Mouse (Mus musculus): ENCODE data around the gene Cdhr2.

Gene Cdhr2

DNA sequence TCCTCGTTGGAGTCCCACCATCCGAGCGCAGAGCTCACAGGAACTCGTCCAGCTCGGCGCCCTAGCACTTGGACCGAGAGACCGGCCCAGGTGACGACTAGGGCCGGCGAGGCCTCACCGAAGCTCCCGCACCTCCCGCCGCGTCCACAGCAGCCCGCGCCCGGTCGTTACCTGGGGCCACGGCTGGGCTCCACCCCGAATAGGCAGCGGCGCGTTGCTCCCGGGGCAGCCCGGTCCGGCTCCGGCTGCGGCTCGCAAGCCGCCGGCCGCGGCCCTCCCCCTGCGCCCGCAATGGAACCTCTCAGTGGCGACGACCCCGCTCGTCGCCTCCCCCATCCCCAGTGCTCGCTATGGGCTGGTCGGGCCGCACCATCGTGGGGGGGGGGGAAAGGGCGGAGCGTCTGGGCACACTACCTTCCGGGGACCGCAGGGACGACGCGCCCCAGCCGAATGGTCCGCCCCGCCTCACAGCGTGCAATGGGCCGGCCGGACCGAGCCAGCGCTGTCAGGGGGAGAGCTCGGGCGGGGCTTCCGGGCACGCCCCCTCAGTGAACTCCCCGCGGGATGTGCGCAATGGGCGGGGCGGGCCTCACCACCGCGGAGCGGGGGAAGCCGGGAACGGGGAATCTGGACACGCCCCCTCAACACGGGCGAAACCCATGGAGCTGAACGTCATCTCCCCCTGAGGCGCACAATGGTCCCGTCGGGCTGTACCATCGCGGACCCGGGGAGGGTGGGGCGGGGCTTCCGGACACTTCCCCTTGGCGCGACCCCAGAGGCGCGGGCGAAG, 7.5 kb upstream of the Cdhr2 start, which contains the start of gene Rnf44:
TSS of gene Rnf44 (minus strand) at position 350 of the 790 bp plus-strand sequence.
- peak; percentile 100 for DNase-seq

DNA sequence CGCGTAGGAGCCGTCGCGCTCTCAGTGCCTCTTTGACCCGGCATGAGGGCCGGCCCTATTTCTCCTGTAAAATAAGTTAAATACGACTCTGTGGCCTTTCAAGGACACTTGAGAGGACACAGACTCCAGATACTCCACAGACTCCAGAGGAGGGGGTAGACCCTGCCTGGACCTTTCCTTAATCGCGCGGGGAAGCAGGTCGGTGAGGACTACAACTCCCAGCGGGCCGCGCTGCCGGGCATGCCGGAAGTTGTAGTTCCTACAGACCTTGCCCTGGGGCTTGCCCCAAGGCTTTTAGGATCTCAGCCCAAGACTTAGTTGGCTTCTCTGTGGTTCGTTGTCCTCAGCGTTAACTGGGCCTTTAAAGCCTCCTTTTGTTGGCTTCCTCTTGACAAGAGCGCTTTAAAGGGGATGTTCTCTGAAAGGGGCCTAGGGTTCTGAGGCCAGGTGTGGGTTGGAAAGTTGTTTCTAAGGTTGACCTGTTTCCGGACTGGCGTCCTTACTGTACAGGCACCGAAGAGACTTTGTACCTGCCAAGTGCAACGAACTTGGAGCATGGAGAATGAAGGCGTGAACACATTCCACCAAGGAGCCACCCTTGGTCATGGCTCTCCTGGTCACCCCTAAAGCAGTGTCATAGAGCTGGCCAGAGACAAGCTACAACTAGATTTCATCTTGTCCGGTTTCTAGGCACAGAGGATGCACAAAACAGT, 6.8 kb upstream of the Cdhr2 start:
- peak; percentile 94 for DNase-seq

DNA sequence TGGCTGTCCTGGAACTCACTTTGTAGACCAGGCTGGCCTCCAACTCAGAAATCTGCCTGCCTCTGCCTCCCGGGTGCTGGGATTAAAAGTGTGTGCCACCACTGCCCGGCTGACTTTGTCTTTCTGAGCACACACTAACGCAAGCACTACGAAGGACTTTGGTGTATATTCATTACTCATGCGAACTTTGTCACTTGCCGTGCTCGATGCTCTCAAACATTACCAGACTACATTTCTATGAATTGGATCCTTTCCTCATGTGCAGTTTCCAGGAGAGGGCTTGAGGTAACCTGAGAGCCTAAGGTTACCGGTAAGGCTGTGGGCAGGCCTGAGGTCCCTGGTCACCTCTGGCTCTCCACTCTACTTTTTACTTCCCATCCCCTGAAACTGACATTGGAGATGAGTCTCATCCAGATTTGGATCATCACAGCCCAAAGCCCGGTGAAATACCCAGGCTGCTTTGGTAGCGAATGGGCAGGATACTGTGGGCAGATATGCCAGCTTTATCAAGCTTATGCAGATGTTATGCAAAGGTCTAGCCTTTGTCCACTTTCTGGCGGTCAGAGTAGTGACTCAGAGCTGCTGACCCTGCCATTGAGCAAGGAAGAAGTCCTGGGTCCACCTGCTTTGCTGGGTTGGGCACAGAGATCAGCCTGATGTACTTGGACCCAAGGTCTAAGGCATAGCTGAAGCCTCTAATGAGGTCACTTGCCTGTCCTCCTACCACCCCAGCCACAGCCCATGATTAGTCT, 5.6 kb upstream of the Cdhr2 start:
- DNase-seq = peak; percentile 55

DNA sequence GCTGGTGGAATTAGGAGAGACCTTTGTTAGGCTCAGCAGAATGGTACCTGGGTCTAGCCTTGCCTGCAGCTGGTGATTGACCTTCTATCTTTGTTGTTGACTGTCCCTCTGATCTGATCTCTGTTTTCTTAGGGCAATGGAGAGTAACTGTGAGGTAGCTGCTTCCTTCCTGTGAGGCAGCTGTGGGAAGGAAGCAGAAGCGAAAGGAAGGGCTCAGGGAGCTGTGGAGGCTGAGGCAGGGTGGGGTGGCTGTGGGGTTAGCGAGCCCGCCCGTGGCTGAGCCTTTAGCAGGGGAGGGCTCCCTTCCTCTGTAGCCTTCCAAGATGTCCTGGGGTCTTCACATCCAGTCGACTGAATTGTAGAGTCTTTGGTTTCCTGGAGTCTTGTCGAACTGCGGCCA, 1.2 kb downstream of the Cdhr2 start:
- DNase-seq = no peak

DNA sequence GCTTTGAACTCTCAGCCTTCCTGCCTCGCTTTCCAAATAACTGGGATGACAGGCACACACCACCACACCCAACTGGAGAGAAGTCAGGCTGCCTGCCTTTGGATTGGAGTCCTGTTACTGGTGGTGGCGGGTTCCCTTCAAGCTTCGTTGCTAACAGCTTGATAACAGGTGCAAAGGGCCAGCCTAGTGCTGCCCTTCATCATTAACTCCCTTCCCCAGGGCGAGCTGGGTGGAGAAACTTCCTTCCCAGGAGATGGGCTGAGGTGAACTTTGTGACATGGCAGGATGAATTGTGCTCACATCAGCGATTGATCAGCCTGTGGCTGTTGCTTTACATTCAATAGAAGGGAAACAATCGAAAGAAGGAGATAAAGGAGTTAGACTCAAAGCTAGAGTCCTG, 3.6 kb downstream of the Cdhr2 start:
- no peak for DNase-seq

DNA sequence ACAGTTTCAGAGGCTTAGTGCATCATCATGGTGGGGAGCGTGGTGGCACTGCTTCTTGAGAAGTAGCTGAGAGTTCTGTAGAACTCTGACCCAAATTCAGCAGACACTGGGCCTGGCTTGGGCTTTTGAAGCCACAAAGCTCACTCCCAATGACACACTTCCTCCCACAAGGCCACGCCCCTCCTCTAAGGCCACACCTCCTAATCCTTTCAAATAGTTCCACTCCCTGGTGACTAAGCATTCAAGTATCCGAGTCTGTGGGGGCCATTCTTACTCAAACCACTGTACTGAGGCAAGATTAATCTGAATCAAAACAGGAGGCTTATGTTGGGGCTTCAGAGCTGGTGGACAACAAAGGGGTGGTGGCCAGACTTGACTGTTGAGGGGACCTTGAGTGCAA, 9.6 kb downstream of the Cdhr2 start:
- DNase-seq = no peak

DNA sequence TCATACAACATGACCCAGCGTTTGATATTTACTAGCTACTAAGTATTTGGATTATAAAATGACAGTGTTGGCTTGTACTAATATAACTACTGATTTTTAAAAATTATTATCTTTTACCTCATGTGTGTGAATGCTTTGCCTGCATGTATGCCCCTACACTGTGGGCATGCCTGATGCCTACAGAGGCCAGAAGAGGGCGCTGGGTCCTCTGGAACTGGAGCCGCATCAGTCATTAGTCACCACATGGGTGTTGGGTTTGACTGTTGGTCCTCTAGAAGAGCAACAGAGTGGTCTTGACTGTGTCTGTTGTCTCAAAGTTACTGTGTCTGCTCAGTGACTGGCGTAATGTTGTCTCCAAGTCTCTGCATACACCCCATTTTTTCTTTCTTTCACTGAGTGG, 13.1 kb downstream of the Cdhr2 start:
- DNase-seq = no peak

DNA sequence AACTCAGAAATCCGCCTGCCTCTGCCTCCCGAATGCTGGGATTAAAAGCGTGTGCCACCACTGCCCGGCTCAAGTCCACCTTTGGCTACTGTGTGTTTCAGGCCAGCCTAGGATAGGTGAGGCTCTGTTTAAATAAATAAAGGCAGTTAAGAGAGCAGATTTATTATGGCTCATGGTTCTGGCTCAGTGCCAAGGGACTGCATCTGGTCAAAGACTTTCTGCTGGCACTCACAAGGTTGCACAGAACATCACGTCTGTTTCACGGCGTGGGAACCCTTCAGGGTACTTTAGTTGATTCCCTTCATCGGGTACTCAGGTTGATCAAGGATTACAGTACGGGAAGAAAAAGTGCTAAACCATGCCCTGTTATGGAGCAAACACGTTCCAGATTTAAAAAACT, 13.7 kb downstream of the Cdhr2 start:
- DNase-seq = no peak

DNA sequence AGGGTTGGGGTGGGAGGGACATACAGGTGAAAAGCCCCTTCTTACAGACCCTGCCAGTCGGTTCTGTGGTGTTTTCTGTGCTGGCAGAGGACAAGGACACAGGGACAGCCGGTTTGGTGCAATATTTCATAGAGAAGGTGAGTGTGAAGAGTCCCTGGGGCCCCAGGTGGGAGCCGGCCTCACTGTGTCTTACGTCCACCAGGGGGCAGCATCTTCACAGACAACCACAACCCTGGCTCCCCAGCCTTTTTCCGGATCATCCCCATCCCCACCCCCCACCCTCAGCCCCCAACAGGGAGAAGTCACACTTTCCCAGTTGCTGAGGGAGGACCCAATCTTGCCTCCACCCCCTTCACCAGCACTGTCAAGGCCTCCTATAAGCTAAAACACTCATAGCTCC, 15.7 kb downstream of the Cdhr2 start:
- peak; percentile 66 for DNase-seq

DNA sequence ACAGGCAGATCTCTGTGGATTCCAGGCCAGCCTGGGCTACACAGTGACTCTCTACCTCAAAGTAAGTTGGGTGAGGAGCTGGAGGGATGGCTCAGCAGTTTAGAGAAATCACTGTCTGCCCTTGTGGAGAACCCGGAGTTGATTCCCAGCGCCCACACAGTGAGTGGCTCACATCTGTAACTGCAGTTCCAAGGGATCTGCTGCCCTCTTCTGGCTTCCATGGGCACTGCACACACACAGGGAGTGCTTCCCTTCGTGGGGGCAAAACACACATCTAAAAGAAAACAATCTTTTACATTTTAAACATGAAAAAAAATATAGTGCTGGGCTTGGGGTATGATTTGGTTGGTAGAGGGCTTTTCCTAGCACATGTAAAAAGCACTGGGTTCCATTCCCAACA, 21.9 kb downstream of the Cdhr2 start:
- DNase-seq = no peak

DNA sequence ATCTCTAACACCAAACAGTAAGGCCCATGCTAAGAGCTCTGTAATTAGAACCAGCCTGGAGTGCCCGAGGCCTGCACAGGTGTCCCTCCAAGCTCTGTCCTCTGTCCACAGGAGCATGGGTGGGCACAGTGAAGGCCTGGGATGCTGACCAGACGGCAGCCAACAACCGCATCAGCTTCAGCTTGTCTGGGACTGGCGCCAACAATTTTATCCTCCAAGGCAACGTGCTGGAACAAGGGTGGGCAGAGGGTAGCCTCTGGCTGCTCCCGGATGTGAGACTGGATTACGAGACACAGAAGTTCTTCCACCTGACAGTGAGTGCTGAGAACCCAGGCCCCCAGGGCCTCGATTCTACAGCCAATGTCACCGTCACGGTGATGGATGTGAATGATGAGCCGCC, 24.9 kb downstream of the Cdhr2 start:
- no peak for DNase-seq

DNA sequence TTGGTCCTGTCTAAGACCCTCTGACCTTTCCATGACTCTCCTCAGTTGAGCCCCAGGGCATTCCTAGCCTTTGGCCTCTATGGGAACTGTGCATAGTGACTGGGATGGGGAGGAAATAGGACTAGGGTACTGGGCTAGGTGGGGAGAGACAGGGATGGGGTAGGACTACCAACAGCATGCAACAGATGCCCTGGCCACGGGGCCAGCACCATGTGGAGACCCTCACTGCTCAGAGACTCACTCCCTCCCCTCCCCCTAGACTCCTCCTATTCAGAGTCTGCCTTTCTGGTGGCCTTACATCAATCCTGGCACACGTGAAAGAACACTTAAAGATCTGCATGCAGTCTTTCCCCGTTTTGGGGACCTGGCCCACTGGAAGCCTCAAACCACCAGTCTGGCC, 35.7 kb downstream of the Cdhr2 start:
- DNase-seq = peak; percentile 57

DNA sequence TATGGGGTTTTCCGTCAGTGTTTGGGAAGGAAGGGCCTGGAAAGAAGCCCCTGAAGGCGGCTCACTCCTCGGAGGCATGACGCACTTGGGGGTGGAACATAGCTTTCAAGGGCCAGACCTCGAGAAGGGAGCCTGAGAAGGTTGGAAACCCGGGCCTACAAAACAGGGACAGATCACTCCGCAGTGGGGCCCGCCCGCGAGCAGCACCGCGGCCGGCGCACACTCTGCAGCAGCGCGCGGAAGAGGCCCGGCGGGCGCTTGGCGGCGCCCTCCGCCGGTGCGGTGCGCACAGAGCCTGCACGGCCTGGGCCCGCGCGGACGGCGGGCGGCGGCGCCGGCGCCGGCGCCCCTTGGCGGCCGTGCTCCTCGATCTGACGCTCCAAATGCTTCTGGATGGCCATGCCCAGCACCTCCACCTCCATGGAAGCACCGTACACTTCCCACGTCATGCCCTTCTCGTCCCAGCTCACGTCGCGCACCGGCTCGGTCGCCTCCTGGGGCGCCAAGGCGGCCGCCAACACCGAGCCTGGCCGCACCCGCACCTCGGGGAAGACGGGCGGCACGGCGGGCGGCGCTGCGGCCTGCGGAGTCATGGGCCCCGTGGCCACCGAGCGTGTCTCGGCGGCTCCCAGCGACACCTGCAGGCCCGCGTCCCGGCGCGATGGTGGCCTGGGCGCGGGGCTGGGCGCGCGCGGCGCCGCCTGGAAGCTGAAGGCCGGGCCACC, 36.4 kb downstream of the Cdhr2 start:
- DNase-seq = peak; percentile 71

DNA sequence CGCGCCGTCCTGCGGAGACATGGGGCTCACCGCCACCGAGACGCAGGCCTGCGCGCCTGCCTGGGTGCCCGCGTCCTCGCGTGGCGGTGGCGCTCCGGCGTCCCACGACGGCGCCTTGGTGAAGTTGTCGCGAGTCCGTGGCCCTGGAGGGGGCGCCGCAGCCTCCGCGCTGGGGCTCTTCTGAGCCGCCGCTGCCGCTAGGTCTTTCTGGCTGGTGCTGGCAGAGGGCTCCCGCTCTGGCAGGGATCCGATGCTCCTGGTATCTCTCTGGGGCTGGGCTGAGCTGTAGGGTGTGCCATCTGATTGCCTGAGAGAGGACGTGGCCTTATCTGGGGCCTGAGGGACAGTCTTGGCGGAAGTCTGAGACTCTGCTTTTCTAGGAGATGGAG, 36.9 kb downstream of the Cdhr2 start:
- DNase-seq = peak; percentile 76

DNA sequence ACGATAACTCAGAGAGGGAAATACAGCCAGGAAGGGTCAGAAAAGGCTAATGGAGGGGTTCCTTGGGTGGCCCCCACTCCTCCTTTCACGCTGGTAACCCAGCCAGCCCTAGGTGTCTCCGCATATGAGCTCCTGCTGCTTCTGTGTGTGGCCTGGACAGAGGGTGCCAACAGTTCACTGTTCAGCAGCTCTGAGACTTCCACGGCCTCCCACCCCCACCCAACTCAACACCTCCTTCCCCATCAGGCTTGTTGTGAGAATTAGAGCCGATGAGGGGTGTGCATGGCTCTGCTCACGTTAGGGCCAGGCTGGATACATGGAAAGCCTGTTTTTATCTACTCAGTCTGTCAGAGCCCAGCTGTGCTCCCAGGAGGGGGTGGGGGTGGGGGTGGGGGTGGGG, 44.8 kb downstream of the Cdhr2 start:
- peak; percentile 70 for DNase-seq

DNA sequence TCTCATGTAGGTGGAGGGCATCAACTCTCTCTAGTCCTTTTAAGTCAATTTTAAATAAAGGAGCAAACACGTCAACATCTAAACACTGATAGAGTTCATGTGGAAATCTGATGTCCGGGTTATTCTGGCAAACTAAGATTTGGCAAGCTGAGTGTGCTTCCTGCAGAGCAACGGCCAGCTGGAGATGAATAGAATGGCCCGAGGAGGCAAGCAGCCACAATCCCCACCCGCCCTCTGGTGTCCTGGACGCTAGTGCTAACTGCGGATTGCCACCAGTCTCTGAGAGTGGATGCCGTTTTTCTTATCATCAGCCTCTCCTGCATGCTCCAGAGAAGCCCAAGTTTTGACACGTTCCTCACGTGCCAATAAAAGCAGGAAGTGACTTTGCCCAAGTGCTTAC, 45.6 kb downstream of the Cdhr2 start:
- peak; percentile 89 for DNase-seq

DNA sequence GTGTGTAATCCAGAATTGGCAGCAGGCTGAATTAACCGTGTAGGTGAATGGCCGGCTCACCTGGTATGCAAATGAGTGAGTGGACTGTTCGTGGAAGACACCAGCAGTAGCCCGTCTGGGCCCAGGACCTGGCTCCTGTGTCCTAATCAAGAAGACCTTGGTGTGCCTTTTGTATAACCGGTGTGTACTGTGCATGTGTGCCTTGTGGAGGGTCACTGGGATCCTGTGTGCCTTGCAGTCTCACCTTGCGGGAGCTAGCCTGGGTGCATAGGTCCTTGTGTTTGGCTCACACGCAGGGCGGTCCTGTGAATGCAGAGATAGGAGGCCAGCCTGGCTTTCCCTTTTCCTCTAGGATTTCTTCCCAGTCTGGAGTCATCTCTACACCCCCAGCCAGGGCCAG, 46.9 kb downstream of the Cdhr2 start:
- peak; percentile 69 for DNase-seq

DNA sequence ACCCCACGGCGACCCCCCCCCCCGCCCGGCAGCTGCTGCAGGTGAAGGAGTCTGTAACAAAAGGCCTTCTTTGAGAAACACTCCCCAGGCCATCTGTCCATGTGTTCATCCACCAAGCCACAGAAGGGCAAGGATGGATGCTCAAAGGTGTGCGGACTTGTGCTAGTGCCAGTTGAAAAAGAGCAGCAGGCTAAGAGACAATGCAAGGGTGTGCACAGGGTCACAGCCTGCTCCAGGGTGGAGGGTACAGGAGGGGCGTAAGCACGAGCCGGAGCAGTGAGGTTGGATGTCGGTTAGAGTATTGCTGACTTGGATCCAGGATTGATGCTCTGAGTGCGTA, 47.4 kb downstream of the Cdhr2 start:
- DNase-seq = peak; percentile 80

DNA sequence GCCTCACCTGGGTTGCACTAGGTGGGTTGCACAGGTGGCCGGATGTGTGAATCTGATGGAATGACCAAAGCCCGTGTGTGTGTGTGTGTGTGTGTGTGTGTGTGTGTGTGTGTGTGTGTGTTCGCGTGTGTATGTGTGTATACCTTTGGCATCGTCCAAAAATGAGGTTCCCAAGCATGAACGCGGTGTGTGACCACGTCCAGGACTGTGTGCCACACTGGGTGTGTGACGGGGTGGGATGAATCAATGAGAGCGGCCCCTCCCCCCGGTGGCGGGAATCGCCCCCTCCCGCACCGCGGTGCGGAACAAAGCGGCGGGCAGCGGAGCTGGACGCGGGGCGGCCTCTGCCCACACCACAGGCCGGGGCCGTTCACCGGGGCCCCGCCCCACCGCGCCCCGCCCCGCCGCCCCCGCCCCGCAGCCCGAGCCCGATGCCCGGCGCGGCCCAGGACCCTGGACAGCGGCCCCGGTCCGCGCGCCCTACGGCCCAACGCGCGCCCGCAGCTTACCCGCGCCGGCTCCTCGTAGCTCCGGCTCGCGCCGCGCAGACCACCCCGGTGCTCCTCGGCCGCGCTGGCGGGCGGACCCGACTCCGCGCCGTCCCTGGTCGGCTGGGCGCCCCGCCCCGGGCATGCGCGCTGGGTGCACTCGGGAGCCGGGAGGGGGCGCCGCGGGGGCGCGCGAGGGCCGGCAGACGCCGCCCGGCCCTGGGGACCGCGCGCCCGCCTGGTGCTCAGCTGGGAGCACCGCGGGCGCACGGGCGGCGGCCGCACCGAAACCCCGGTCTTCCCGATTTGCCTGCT, 48.0 kb downstream of the Cdhr2 start:
- peak; percentile 85 for DNase-seq

DNA sequence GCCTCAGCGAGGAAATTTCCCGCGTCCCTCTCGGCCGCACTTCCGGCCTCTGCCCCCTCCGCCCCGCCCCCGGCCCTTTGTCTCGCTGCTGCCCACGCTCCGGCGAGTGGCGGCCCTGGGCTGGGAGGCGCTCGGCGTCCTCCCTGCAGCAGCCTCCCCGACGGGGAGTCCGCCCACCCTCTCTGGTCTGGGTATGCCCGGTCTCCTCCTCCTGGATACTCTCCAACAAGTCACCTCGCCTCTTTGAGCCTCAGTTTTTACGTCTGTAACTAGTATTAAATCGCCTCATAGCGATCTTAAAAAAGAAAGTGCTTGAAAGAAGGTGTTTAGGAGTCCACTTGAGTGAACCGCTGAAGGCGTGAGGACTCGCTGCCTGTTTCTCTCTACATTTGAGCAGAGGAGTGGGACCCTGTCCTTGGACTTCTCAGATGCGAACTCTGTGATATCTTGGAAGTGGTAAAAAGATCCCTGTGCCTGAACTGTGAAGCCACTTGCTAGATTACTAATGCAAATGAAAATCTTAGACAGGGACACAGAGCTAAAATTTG, 48.7 kb downstream of the Cdhr2 start, which contains the start of gene Gprin1:
TSS of gene Gprin1 (minus strand) at position 11 of the 548 bp plus-strand sequence.
- peak; percentile 81 for DNase-seq

DNA sequence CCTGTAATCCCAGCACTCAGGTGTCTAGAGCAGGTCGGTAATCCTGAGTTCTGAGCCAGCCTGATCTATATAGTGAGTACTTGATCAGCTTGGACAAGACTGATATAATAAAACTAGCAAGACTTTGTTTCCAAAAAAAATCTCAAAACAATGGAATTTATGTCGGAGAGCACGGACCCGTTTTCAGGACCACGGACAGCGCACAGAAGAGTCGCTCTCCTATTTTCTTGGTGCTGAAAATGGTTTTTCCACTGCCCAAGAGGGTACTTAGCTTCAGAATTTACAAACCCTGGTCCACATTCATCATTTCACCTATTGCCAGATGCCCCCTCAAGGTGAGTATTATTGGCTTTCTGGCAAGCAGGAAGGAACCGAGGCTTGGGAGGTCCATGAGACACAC, 49.4 kb downstream of the Cdhr2 start:
- no peak for DNase-seq

DNA sequence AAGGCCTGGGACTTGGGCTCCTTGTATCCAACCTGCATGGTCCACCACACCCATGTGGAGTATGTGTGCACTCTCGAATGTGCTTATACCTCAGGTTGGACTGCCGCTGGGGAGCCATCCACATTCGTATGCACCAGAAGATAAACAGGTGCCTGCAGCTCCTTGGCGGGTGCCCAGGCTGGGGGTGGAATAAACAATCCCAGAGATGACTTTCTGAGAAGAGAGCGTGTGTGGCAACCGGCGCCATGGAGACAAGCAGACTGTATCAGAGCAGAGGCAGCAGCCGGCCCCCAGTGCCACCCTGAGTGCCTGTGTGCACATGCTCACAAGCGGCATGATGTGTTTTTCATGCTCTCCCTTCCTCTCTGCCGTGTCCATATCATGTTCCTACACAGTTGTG, 51.4 kb downstream of the Cdhr2 start:
- DNase-seq = peak; percentile 80

Data from cerebellum, adult 9-11 months (tissue).